Mouse (Mus musculus) G1E-ER4 (cell line): ENCODE data around the gene Col5a1. TPM values are rescaled to one million over a fixed set of nuclear protein-coding genes. Genes with fewer than 3 reads are reported as not detected.

Experiments
- GATA1 ChIP-seq: IDR thresholded peaks from one replicate; pipeline ENCODE4 v1.8.0; 2012; ENCODE audit warnings: low read length, inconsistent platforms
- polyA plus RNA-seq: library from polyadenylated mRNA; stranded (reverse); fragments of >175 nt; gene quantifications from 2 replicates; pipeline ENCODE4 v1.2.3, GENCODE M21; 2012

Gene Col5a1
- polyA plus RNA-seq, 1 experiment = 8.4 TPM

- TF ChIP-seq GATA1 = no peak
Observed at GRCm38 (mm10) chr2:27931130-27931529, 44.9 kb downstream of the Col5a1 start.

GRCm38 (mm10) chr2:27931971-27932370 lies 45.7 kb downstream of the Col5a1 start:
- no peak for TF ChIP-seq GATA1

- no peak for TF ChIP-seq GATA1
Observed at GRCm38 (mm10) chr2:27934269-27934668, 48.0 kb downstream of the Col5a1 start.

GRCm38 (mm10) chr2:27934831-27935230 lies 48.6 kb downstream of the Col5a1 start:
- TF ChIP-seq GATA1 = no peak

- no peak for TF ChIP-seq GATA1
Observed at GRCm38 (mm10) chr2:27935441-27935840, 49.2 kb downstream of the Col5a1 start.

- no peak for TF ChIP-seq GATA1
Observed at GRCm38 (mm10) chr2:27936607-27937191, 50.5 kb downstream of the Col5a1 start.

- TF ChIP-seq GATA1 = no peak
Observed at GRCm38 (mm10) chr2:27939433-27939832, 53.2 kb downstream of the Col5a1 start.

- no peak for TF ChIP-seq GATA1
Observed at GRCm38 (mm10) chr2:27940144-27940543, 53.9 kb downstream of the Col5a1 start.

GRCm38 (mm10) chr2:27947252-27947651 lies 61.0 kb downstream of the Col5a1 start:
- no peak for TF ChIP-seq GATA1

- no peak for TF ChIP-seq GATA1
Observed at GRCm38 (mm10) chr2:27947917-27948316, 61.7 kb downstream of the Col5a1 start.

GRCm38 (mm10) chr2:27953866-27954265 lies 67.6 kb downstream of the Col5a1 start:
- TF ChIP-seq GATA1 = no peak

- no peak for TF ChIP-seq GATA1
Observed at GRCm38 (mm10) chr2:27954924-27955323, 68.7 kb downstream of the Col5a1 start.

- no peak for TF ChIP-seq GATA1
Observed at GRCm38 (mm10) chr2:27956751-27957150, 70.5 kb downstream of the Col5a1 start.

- no peak for TF ChIP-seq GATA1
Observed at GRCm38 (mm10) chr2:27957184-27957583, 71.0 kb downstream of the Col5a1 start.

- TF ChIP-seq GATA1 = no peak
Observed at GRCm38 (mm10) chr2:27959275-27959674, 73.0 kb downstream of the Col5a1 start.

GRCm38 (mm10) chr2:27961190-27961589 lies 75.0 kb downstream of the Col5a1 start:
- no peak for TF ChIP-seq GATA1

- TF ChIP-seq GATA1 = no peak
Observed at GRCm38 (mm10) chr2:27962406-27962805, 76.2 kb downstream of the Col5a1 start.

- no peak for TF ChIP-seq GATA1
Observed at GRCm38 (mm10) chr2:27969158-27969557, 82.9 kb downstream of the Col5a1 start.

GRCm38 (mm10) chr2:27973840-27974239 lies 87.6 kb downstream of the Col5a1 start:
- no peak for TF ChIP-seq GATA1
